In the genomic region with DNA sequence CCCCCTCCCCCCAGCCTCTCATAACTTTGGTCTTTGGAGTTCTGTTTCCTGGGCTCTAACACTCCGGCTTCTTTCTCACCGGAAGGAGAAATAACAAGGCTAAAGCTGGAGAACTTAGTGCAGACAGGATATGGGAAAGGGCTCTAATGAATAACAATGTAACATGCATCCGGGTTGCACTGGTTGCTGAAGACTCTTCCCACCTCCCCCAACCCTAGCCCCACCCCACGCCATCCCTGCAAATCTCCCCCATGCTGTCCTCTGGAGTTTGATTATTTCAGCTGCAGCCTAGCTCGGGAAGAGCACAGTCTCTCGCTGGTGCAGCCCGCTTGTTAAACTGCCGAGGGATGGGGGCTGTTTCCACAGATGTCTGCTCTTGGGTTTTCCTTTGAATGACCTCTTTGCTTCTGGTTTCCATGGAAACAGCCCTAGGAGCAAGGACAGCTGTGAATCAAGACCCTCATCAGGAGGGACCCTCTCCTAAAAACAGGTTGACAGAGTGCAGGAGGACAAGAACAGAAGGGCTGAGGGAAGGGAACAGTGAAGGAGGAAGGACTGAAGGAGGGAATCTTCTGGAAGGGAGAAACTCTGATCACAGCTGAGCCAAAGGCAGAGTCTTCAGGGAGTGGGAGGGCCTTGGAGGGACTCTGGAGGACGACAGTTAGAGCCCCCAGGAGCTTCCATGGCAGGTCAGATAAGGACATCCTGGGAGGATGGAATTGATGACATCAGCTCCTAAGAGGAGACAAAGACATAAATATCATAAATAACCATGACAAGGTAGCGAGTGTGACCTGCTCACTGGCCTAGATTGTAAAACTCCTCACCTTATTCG, we compare ENCODE assay signal across 8 mouse cellular contexts. TPM values are rescaled to one million over a fixed set of nuclear protein-coding genes. Genes with fewer than 3 reads are reported as not detected.
DNase-seq lines count a peak whose midpoint lies in the region; ATAC-seq and TF ChIP-seq lines count a peak whose summit lies in the region.

No protein-coding gene starts in this region.

- H3K9ac ChIP-seq in heart, embryonic 11.5 days (ENCODE audit: low read depth, low read length), result peak overlapping the region; percentile 30; the same call in 1 of the 2 replicates
- peak overlapping the region; percentile 35 for H3K9ac ChIP-seq in hindbrain, postnatal 0 days (replicated peaks; ENCODE audit: low read length)
- H3K9ac ChIP-seq in midbrain, embryonic 14.5 days (replicated peaks; ENCODE audit: low read length), result peak overlapping the region; percentile 0; the same call in 1 of the 2 replicates

- WGBS in heart, embryonic 11.5 days (ENCODE audit: insufficient replicate concordance), result 14% methylated on average over 11 of the region's 11 CpGs
- 14% methylated on average over 11 of the region's 11 CpGs for WGBS in hindbrain, postnatal 0 days
- 12% methylated on average over 11 of the region's 11 CpGs for WGBS in midbrain, embryonic 14.5 days

- H3K9me3 ChIP-seq in heart, embryonic 11.5 days (replicated peaks; ENCODE audit: control insufficient read depth, low read length), result no peaks in the 10 kb centered on the region
- no peaks in the 10 kb centered on the region for H3K9me3 ChIP-seq in hindbrain, postnatal 0 days (ENCODE audit: low read length)
- H3K9me3 ChIP-seq in midbrain, embryonic 14.5 days (ENCODE audit: control insufficient read depth, low read length), result no peaks in the 10 kb centered on the region

- H3K27me3 ChIP-seq in heart, embryonic 11.5 days (ENCODE audit: control insufficient read depth, insufficient read depth, low read length), result 0 out of 2 replicates have a peak, but pooled peaks cover 4% of the 10 kb centered on the region
- no peaks in the 10 kb centered on the region for H3K27me3 ChIP-seq in hindbrain, postnatal 0 days (ENCODE audit: insufficient read depth, low read length)
- H3K27me3 ChIP-seq in midbrain, embryonic 14.5 days (ENCODE audit: control insufficient read depth, insufficient read depth, low read length), result no peaks in the 10 kb centered on the region

- H3K36me3 ChIP-seq in heart, embryonic 11.5 days (ENCODE audit: control insufficient read depth, insufficient read depth, low read length), result no peaks in the 10 kb centered on the region
- H3K36me3 ChIP-seq in hindbrain, postnatal 0 days (ENCODE audit: insufficient read depth, low read length), result no peaks in the 10 kb centered on the region
- H3K36me3 ChIP-seq in midbrain, embryonic 14.5 days (ENCODE audit: control insufficient read depth, insufficient read depth, low read length), result no peaks in the 10 kb centered on the region

- no peak for TF ChIP-seq CTCF in hindbrain, postnatal 0 days (IDR thresholded peaks at IDR 0.05; ENCODE audit: low read depth)

- no peak overlapping the region for H3K4me3 ChIP-seq in heart, embryonic 11.5 days (ENCODE audit: low read depth, low read length)
- no peak overlapping the region for H3K4me3 ChIP-seq in hindbrain, postnatal 0 days (ENCODE audit: low read length)
- no peak overlapping the region for H3K4me3 ChIP-seq in midbrain, embryonic 14.5 days (replicated peaks; ENCODE audit: low read depth, low read length)

- intact Hi-C loops in heart, postnatal 25 days (cut with DNase I), result loop anchor here (2.0 to 5.0 kb wide), 2 partner anchors 37 to 79 kb away; no protein-coding TSS in a partner anchor

- peak overlapping the region; percentile 38 for H3K4me2 ChIP-seq in heart, embryonic 11.5 days
- H3K4me2 ChIP-seq in hindbrain, postnatal 0 days (ENCODE audit: low read depth, low read length), result peak overlapping the region; percentile 28; the same call in 1 of the 2 replicates
- peak overlapping the region; percentile 36 for H3K4me2 ChIP-seq in midbrain, embryonic 14.5 days (ENCODE audit: low read length)

- peaks cover 14% of the 10 kb centered on the region for H3K4me1 ChIP-seq in heart, embryonic 11.5 days (ENCODE audit: control insufficient read depth, insufficient read depth, low read length)
- H3K4me1 ChIP-seq in hindbrain, postnatal 0 days (ENCODE audit: insufficient read depth, low read length), result peaks cover 25% of the 10 kb centered on the region
- H3K4me1 ChIP-seq in midbrain, embryonic 14.5 days (ENCODE audit: control insufficient read depth, insufficient read depth, low read length), result peaks cover 42% of the 10 kb centered on the region

- ATAC-seq in heart, embryonic 11.5 days (replicated peaks; ENCODE audit: insufficient number of reproducible peaks, low FRiP score, low TSS enrichment), result peak; percentile 36
- peak; percentile 43 for ATAC-seq in hindbrain, postnatal 0 days
- ATAC-seq in midbrain, embryonic 14.5 days (ENCODE audit: low FRiP score, low TSS enrichment), result peak; percentile 44; the same call in 1 of the 2 replicates

- no peak for DNase-seq in heart, postnatal 25 days (ENCODE audit: low spot score)
- peak; percentile 80 for DNase-seq in embryo, embryonic 10.5 days (ENCODE audit: low spot score)
- peak; percentile 45 for DNase-seq in hindbrain, postnatal 0 days (ENCODE audit: low spot score)
- peak; percentile 63 for DNase-seq in midbrain, embryonic 14.5 days
- no peak for DNase-seq in urinary bladder, adult 2 months (ENCODE audit: low spot score)
- DNase-seq in right cerebral cortex, postnatal 14 days, result no peak
- DNase-seq in Muller cell, postnatal 12 days (ENCODE audit: inconsistent ontology term), result no peak

- H3K27ac ChIP-seq in heart, embryonic 11.5 days (ENCODE audit: low read depth, low read length), result no peak overlapping the region
- H3K27ac ChIP-seq in hindbrain, postnatal 0 days, result peak overlapping the region; percentile 64; the same call in 1 of the 2 replicates
- H3K27ac ChIP-seq in midbrain, embryonic 14.5 days (replicated peaks; ENCODE audit: low read depth, low read length), result peak overlapping the region; percentile 62

RNA-seq across cellular contexts. Expression of a gene that starts 5.6 kb away (rescaled TPM):
- polyA plus RNA-seq in heart, embryonic 11.5 days (2014; fragmentation: Nextera tagmentation; extraction: Ambion mirVana), result not detected in 2 replicates
- not detected for total RNA-seq in heart, postnatal 25 days (2021)
- 11.8 and 18.8 TPM in 2 replicates for total RNA-seq in hindbrain, postnatal 0 days (2014; rRNA removed)
- polyA plus RNA-seq in hindbrain, postnatal 0 days (2015; fragmentation: Nextera tagmentation; extraction: Ambion mirVana), result 12.3 and 13.9 TPM in 2 replicates
- polyA plus RNA-seq in midbrain, embryonic 14.5 days (2014; fragmentation: Nextera tagmentation; extraction: Ambion mirVana), result 6.9 and 7.5 TPM in 2 replicates
- 0.08 and 0.41 TPM in 2 replicates for polyA plus RNA-seq in urinary bladder, adult 2 months (2012; rRNA removed)

RNA-seq across cellular contexts. Expression of a gene that starts 27.0 kb away (rescaled TPM):
- polyA plus RNA-seq in heart, embryonic 11.5 days (2014; fragmentation: Nextera tagmentation; extraction: Ambion mirVana), result not detected in 2 replicates
- total RNA-seq in heart, postnatal 25 days (2021), result not detected
- total RNA-seq in hindbrain, postnatal 0 days (2014; rRNA removed), result 0.21 TPM in 1 of 2 replicates, not detected in the other
- 0.14 and 0.15 TPM in 2 replicates for polyA plus RNA-seq in hindbrain, postnatal 0 days (2015; fragmentation: Nextera tagmentation; extraction: Ambion mirVana)
- 0.05 and 0.11 TPM in 2 replicates for polyA plus RNA-seq in midbrain, embryonic 14.5 days (2014; fragmentation: Nextera tagmentation; extraction: Ambion mirVana)
- polyA plus RNA-seq in urinary bladder, adult 2 months (2012; rRNA removed), result 0.06 and 0.08 TPM in 2 replicates

RNA-seq across cellular contexts. Expression of a gene that starts 39.8 kb away (rescaled TPM):
- polyA plus RNA-seq in heart, embryonic 11.5 days (2014; fragmentation: Nextera tagmentation; extraction: Ambion mirVana), result 146 and 150 TPM in 2 replicates
- 10 to 100 TPM; 62.4 to 66.2 TPM for total RNA-seq in heart, postnatal 25 days (2021)
- 329 and 336 TPM in 2 replicates for total RNA-seq in hindbrain, postnatal 0 days (2014; rRNA removed)
- 244 and 253 TPM in 2 replicates for polyA plus RNA-seq in hindbrain, postnatal 0 days (2015; fragmentation: Nextera tagmentation; extraction: Ambion mirVana)
- 136 and 176 TPM in 2 replicates for polyA plus RNA-seq in midbrain, embryonic 14.5 days (2014; fragmentation: Nextera tagmentation; extraction: Ambion mirVana)
- 160 and 190 TPM in 2 replicates for polyA plus RNA-seq in urinary bladder, adult 2 months (2012; rRNA removed)

Comparison
In these comparisons a context has a peak if more than half of its experiments do, and no peak if none do; other contexts are left out.
1. DNase-seq: peak in embryo, embryonic 10.5 days (single experiment), hindbrain, postnatal 0 days (single experiment) and midbrain, embryonic 14.5 days (single experiment); none in heart, postnatal 25 days (single experiment), urinary bladder, adult 2 months (single experiment), right cerebral cortex, postnatal 14 days (single experiment) and Muller cell, postnatal 12 days (single experiment).
2. Peak in every context shown above with its lines, with median percentiles within 50 percentile points of each other: ATAC-seq, H3K4me2 ChIP-seq and H3K9ac ChIP-seq.